15 mouse cellular contexts compared by ENCODE assay signal in genomic region chr4:131112536-131112935, GRCm38 (mm10).
"Had no signal": no experiment of that assay in that cellular context is flagged by ENCODE, and none has a peak within 500 bp of the region (broad histone marks: within the 10 kb centered on the region; RNA-seq: fewer than 3 reads in every experiment).

No protein-coding gene starts in this region.

- H3K9ac ChIP-seq: lung, embryonic 14.5 days; midbrain, embryonic 12.5 days; stomach, embryonic 15.5 days had no signal

- H3K4me1 ChIP-seq: stomach, embryonic 15.5 days had no signal

- H3K27me3 ChIP-seq: stomach, embryonic 15.5 days had no signal

- H3K4me2 ChIP-seq: lung, embryonic 14.5 days; midbrain, embryonic 12.5 days; stomach, embryonic 15.5 days had no signal

- H3K4me3 ChIP-seq: midbrain, embryonic 10.5 days; midbrain, embryonic 12.5 days; myocyte; stomach, embryonic 15.5 days had no signal

- DNase-seq: lung, adult 18-20 months; lung, embryonic 14.5 days; lung, postnatal 10 days; lung, postnatal 4 days; midbrain, embryonic 14.5 days; right cerebral cortex, postnatal 14 days; thymus, adult 2 months; thymus, postnatal 25 days; thymus, postnatal 4 days had no signal

- H3K9me3 ChIP-seq: midbrain, embryonic 10.5 days; midbrain, embryonic 12.5 days; stomach, embryonic 15.5 days had no signal

- H3K36me3 ChIP-seq: midbrain, embryonic 10.5 days; midbrain, embryonic 12.5 days; stomach, embryonic 15.5 days had no signal

- ATAC-seq: midbrain, embryonic 16.5 days had no signal

- H3K27ac ChIP-seq: midbrain, embryonic 10.5 days; midbrain, embryonic 12.5 days; stomach, embryonic 15.5 days; stomach, postnatal 0 days had no signal
